Mouse (Mus musculus) adrenal gland, adult (tissue): Measurements from ENCODE around the gene Anxa4.

Source experiments
- DNase-seq, 2 experiments: peaks; one replicate each; pipeline ENCODE4 v3.0.0; 2022 to 2023; ENCODE audit warnings: low spot score in 1 of 2; ENCODE audit not compliant: inconsistent age in 2 of 2

Gene Anxa4

GRCm38 (mm10) chr6:86801431-86801830, 8.0 kb upstream of the Anxa4 start:
- no peak for DNase-seq

- no peak for DNase-seq
These were observed 7.1 kb upstream of the Anxa4 start for GRCm38 (mm10) chr6:86800467-86800866.

GRCm38 (mm10) chr6:86797455-86797854, 4.1 kb upstream of the Anxa4 start:
- DNase-seq, result no peak

- DNase-seq, result no peak
These were observed 573 bp upstream of the Anxa4 start for GRCm38 (mm10) chr6:86793957-86794356.

GRCm38 (mm10) chr6:86790351-86790943, 2.9 kb downstream of the Anxa4 start:
- DNase-seq, result no peak

- DNase-seq, result no peak
These were observed 5.1 kb downstream of the Anxa4 start for GRCm38 (mm10) chr6:86788242-86788641.

- no peak for DNase-seq
These were observed 6.8 kb downstream of the Anxa4 start for GRCm38 (mm10) chr6:86786545-86786944.

- peak in 1 of 2 experiments; percentile 36 for DNase-seq
These were observed 8.6 kb downstream of the Anxa4 start for GRCm38 (mm10) chr6:86784739-86785138.

GRCm38 (mm10) chr6:86782342-86782741, 11.0 kb downstream of the Anxa4 start:
- no peak for DNase-seq

GRCm38 (mm10) chr6:86781361-86781957, 11.9 kb downstream of the Anxa4 start:
- no peak for DNase-seq

- no peak for DNase-seq
These were observed 14.3 kb downstream of the Anxa4 start for GRCm38 (mm10) chr6:86778910-86779594.

GRCm38 (mm10) chr6:86777181-86777580, 16.2 kb downstream of the Anxa4 start:
- peak; percentile 52 to 53 for DNase-seq

- DNase-seq, result no peak
These were observed 16.7 kb downstream of the Anxa4 start for GRCm38 (mm10) chr6:86776706-86777071.

- DNase-seq, result peak; percentile 92 to 94
These were observed 17.2 kb downstream of the Anxa4 start for GRCm38 (mm10) chr6:86776001-86776705.

- DNase-seq, result peak; percentile 24 to 70
These were observed 18.4 kb downstream of the Anxa4 start for GRCm38 (mm10) chr6:86774937-86775336.

- no peak for DNase-seq
These were observed 19.6 kb downstream of the Anxa4 start for GRCm38 (mm10) chr6:86773830-86774229.

- peak; percentile 56 to 83 for DNase-seq
These were observed 20.8 kb downstream of the Anxa4 start for GRCm38 (mm10) chr6:86772631-86773030.

GRCm38 (mm10) chr6:86768938-86769337, 24.4 kb downstream of the Anxa4 start:
- no peak for DNase-seq

GRCm38 (mm10) chr6:86768186-86768776, 25.1 kb downstream of the Anxa4 start:
- no peak for DNase-seq

- DNase-seq, result no peak
These were observed 25.9 kb downstream of the Anxa4 start for GRCm38 (mm10) chr6:86767465-86767864.

GRCm38 (mm10) chr6:86765637-86766059, 27.7 kb downstream of the Anxa4 start:
- no peak for DNase-seq
